Mouse (Mus musculus) spleen, postnatal 10 days (tissue): Measurements from ENCODE around the gene Mc3r.

Source experiments
- DNase-seq, 2 experiments: peaks; one replicate each; pipeline ENCODE4 v3.0.0; 2021 to 2022; ENCODE audit warnings: low spot score in 2 of 2

Mc3r gene

GRCm38 (mm10) chr2:172248106-172248764 lies at the start of gene Mc3r:
Mc3r (plus strand) TSS chr2:172248492.
- DNase-seq, result peak in 1 of 2 experiments; percentile 64

GRCm38 (mm10) chr2:172201998-172202780 lies 46.1 kb upstream of the Mc3r start:
- no peak for DNase-seq

- peak; percentile 25 to 64 for DNase-seq
Observed at GRCm38 (mm10) chr2:172207003-172207402, 41.3 kb upstream of the Mc3r start.

GRCm38 (mm10) chr2:172213480-172213879 lies 34.8 kb upstream of the Mc3r start:
- DNase-seq, result no peak

GRCm38 (mm10) chr2:172214336-172214735 lies 34.0 kb upstream of the Mc3r start:
- DNase-seq, result no peak

- DNase-seq, result peak in 1 of 2 experiments; percentile 28
Observed at GRCm38 (mm10) chr2:172215508-172216162, 32.7 kb upstream of the Mc3r start.

- no peak for DNase-seq
Observed at GRCm38 (mm10) chr2:172216163-172216915, 32.0 kb upstream of the Mc3r start.

- DNase-seq, result no peak
Observed at GRCm38 (mm10) chr2:172217886-172218285, 30.4 kb upstream of the Mc3r start.

GRCm38 (mm10) chr2:172219186-172219585 lies 29.1 kb upstream of the Mc3r start:
- no peak for DNase-seq

- DNase-seq, result peak; percentile 48 to 68
Observed at GRCm38 (mm10) chr2:172221656-172222393, 26.5 kb upstream of the Mc3r start.

- no peak for DNase-seq
Observed at GRCm38 (mm10) chr2:172222394-172222785, 25.9 kb upstream of the Mc3r start.

- no peak for DNase-seq
Observed at GRCm38 (mm10) chr2:172222891-172223290, 25.4 kb upstream of the Mc3r start.

GRCm38 (mm10) chr2:172223451-172224200 lies 24.7 kb upstream of the Mc3r start:
- no peak for DNase-seq

- DNase-seq, result no peak
Observed at GRCm38 (mm10) chr2:172226945-172227344, 21.3 kb upstream of the Mc3r start.

GRCm38 (mm10) chr2:172227808-172228207 lies 20.5 kb upstream of the Mc3r start:
- DNase-seq, result no peak

GRCm38 (mm10) chr2:172229190-172229589 lies 19.1 kb upstream of the Mc3r start:
- DNase-seq, result no peak

GRCm38 (mm10) chr2:172230126-172230525 lies 18.2 kb upstream of the Mc3r start:
- DNase-seq, result no peak

- no peak for DNase-seq
Observed at GRCm38 (mm10) chr2:172238220-172238619, 10.1 kb upstream of the Mc3r start.

GRCm38 (mm10) chr2:172241031-172241430 lies 7.3 kb upstream of the Mc3r start:
- peak in 1 of 2 experiments; percentile 34 for DNase-seq

GRCm38 (mm10) chr2:172245497-172245896 lies 2.8 kb upstream of the Mc3r start:
- DNase-seq, result no peak
